In genomic region chrX:7661086-7661485, GRCm38 (mm10) we compare ENCODE assay signal across 20 mouse cellular contexts. TPM values are rescaled to one million over a fixed set of nuclear protein-coding genes. Genes with fewer than 3 reads are reported as not detected.
"Had no signal": no experiment of that assay in that cellular context is flagged by ENCODE, and none has a peak within 500 bp of the region (broad histone marks: within the 10 kb centered on the region; RNA-seq: fewer than 3 reads in every experiment).

No protein-coding gene starts in this region.

- H3K27ac ChIP-seq: kidney, postnatal 0 days; limb, embryonic 15.5 days; liver, embryonic 12.5 days; midbrain, embryonic 15.5 days; neural tube, embryonic 12.5 days; stomach, embryonic 15.5 days had no signal

- H3K9me3 ChIP-seq: limb, embryonic 15.5 days; liver, embryonic 12.5 days; midbrain, embryonic 15.5 days; neural tube, embryonic 12.5 days; stomach, embryonic 15.5 days had no signal

- H3K27me3 ChIP-seq: limb, embryonic 15.5 days; liver, embryonic 12.5 days; midbrain, embryonic 15.5 days; neural tube, embryonic 12.5 days; stomach, embryonic 15.5 days had no signal

- H3K36me3 ChIP-seq: midbrain, embryonic 15.5 days; neural tube, embryonic 12.5 days; stomach, embryonic 15.5 days had no signal

- H3K4me2 ChIP-seq: limb, embryonic 15.5 days; liver, embryonic 12.5 days; lung, embryonic 14.5 days; midbrain, embryonic 11.5 days; midbrain, embryonic 15.5 days; neural tube, embryonic 12.5 days; stomach, embryonic 15.5 days had no signal

- DNase-seq: kidney, postnatal 36 days; layer of hippocampus, adult 9-11 months; layer of hippocampus, postnatal 36 days; lung, embryonic 14.5 days; lung, postnatal 10 days; lung, postnatal 4 days; retina, postnatal 1 day; right cerebral cortex, postnatal 4 days; thymus, adult 2 months; thymus, postnatal 25 days had no signal

- ATAC-seq: liver, embryonic 12.5 days; midbrain, embryonic 15.5 days had no signal

- H3K4me1 ChIP-seq: midbrain, embryonic 15.5 days; neural tube, embryonic 12.5 days; stomach, embryonic 15.5 days had no signal

- H3K4me3 ChIP-seq: limb, embryonic 15.5 days; liver, embryonic 12.5 days; midbrain, embryonic 15.5 days; neural tube, embryonic 12.5 days; stomach, embryonic 15.5 days had no signal

- H3K9ac ChIP-seq: limb, embryonic 15.5 days; liver, embryonic 12.5 days; lung, embryonic 14.5 days; midbrain, embryonic 15.5 days; neural tube, embryonic 12.5 days; stomach, embryonic 15.5 days had no signal

RNA-seq across cellular contexts. Expression of gene Magix, which starts 20.0 kb away (rescaled TPM):
- total RNA-seq: monocyte, adult 5-6 weeks; neutrophil, adult 5-6 weeks had no signal
- polyA plus RNA-seq: liver, embryonic 16.5 days; midbrain, embryonic 11.5 days; neural tube, embryonic 12.5 days had no signal
